Mouse (Mus musculus): Measurements from ENCODE around the gene Slc30a7. TPM values are rescaled to one million over a fixed set of nuclear protein-coding genes. Genes with fewer than 3 reads are reported as not detected.

Slc30a7 gene
- polyA plus RNA-seq, 1 experiment from 2014 or later: 27.5 TPM

DNA sequence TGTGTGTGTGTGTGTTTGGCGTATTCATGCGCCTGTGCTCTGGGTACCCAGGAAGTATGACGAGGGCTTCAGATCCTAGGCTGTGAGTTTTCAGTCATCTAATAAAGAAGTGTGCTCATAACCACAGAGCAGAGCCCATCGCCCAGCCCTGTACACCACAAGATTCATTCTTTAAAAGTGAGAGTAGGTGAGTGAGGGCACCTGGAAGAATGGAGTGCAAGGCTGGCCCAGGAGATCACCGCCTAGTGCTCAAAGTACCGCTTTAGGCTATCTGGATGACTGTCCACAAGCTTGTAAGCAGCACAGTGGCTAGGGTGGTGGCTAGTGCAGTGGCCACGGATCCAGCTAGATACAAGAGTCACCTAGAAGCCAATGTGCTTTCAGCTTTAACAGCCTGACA lies 50.0 kb downstream of the Slc30a7 start:
- ATAC-seq (replicated peaks; ENCODE audit: low FRiP score): no peak
- Histone ChIP-seq H3K4me2 (no peak overlapping the region), H3K4me3 (replicated peaks) (no peak overlapping the region), H3K9me3 (replicated peaks) (no peaks in the 10 kb centered on the region), H3K27ac (no peak overlapping the region), H3K9ac (no peak overlapping the region), H3K36me3 (peaks cover 61% of the 10 kb centered on the region), H3K4me1 (no peaks in the 10 kb centered on the region), H3K27me3 (no peaks in the 10 kb centered on the region)
- WGBS: 95% methylated on average over 7 of the region's 7 CpGs

- H3K4me3 ChIP-seq (replicated peaks): no peak overlapping the region
Measured at GRCm38 (mm10) chr3:115953088-115953487, 54.1 kb downstream of the Slc30a7 start.

GRCm38 (mm10) chr3:115952356-115952755 lies 54.9 kb downstream of the Slc30a7 start:
- no peak overlapping the region for H3K4me2 ChIP-seq
- H3K9me3 ChIP-seq (replicated peaks): no peaks in the 10 kb centered on the region
- no peaks in the 10 kb centered on the region for H3K27me3 ChIP-seq
- no peak overlapping the region for H3K4me3 ChIP-seq (replicated peaks)
- no peak for ATAC-seq (replicated peaks; ENCODE audit: low FRiP score)
- WGBS: 89% methylated on average over 4 of the region's 4 CpGs
- no peaks in the 10 kb centered on the region for H3K4me1 ChIP-seq
- no peak overlapping the region for H3K27ac ChIP-seq
- no peak overlapping the region for H3K9ac ChIP-seq
- H3K36me3 ChIP-seq: peaks cover 63% of the 10 kb centered on the region

More at GRCm38 (mm10) chr3:115953088-115953487, 54.1 kb downstream of the Slc30a7 start:
- H3K27me3 ChIP-seq: no peaks in the 10 kb centered on the region
- no peak for ATAC-seq (replicated peaks; ENCODE audit: low FRiP score)
- H3K4me1 ChIP-seq: no peaks in the 10 kb centered on the region
- H3K9ac ChIP-seq: no peak overlapping the region
- no peak overlapping the region for H3K27ac ChIP-seq
- WGBS: 86% methylated on average over 3 of the region's 3 CpGs
- H3K4me2 ChIP-seq: no peak overlapping the region
- peaks cover 69% of the 10 kb centered on the region for H3K36me3 ChIP-seq
- no peaks in the 10 kb centered on the region for H3K9me3 ChIP-seq (replicated peaks)

DNA sequence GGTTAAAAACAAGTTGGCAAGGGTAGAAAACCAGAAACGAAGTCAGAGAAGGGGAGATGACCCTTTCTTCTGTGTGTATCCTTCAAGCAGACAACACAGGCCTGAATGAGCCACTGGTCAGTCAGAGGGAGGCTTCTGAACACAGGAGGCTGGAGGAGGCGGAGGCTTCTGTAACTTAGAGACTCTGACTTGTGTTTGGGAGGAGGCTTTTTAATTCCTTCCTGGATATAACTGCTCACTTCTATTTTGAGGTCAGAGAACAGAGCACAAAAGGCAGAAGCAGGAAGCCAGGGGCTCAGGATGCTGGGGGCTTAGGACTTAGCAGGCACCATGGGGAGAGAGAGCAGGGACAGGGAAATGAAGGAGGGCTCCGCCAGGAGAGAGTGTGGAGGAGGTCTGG lies 56.0 kb downstream of the Slc30a7 start:
- no peaks in the 10 kb centered on the region for H3K4me1 ChIP-seq
- no peaks in the 10 kb centered on the region for H3K27me3 ChIP-seq
- peaks cover 58% of the 10 kb centered on the region for H3K36me3 ChIP-seq
- no peak overlapping the region for H3K4me2 ChIP-seq
- no peak for ATAC-seq (replicated peaks; ENCODE audit: low FRiP score)
- no peak overlapping the region for H3K27ac ChIP-seq
- no peaks in the 10 kb centered on the region for H3K9me3 ChIP-seq (replicated peaks)
- 66% methylated on average over 3 of the region's 3 CpGs for WGBS
- no peak overlapping the region for H3K4me3 ChIP-seq (replicated peaks)
- H3K9ac ChIP-seq: no peak overlapping the region

- 88% methylated on average over 6 of the region's 6 CpGs for WGBS
- Histone ChIP-seq H3K27ac (no peak overlapping the region), H3K9me3 (replicated peaks) (no peaks in the 10 kb centered on the region), H3K27me3 (no peaks in the 10 kb centered on the region), H3K36me3 (peaks cover 55% of the 10 kb centered on the region), H3K4me1 (no peaks in the 10 kb centered on the region), H3K9ac (no peak overlapping the region), H3K4me3 (replicated peaks) (no peak overlapping the region), H3K4me2 (no peak overlapping the region)
- ATAC-seq (replicated peaks; ENCODE audit: low FRiP score): no peak
Measured at GRCm38 (mm10) chr3:115949921-115950877, 57.0 kb downstream of the Slc30a7 start.

- no peak overlapping the region for H3K4me2 ChIP-seq
- no peak overlapping the region for H3K4me3 ChIP-seq (replicated peaks)
- H3K9ac ChIP-seq: no peak overlapping the region
- H3K9me3 ChIP-seq (replicated peaks): no peaks in the 10 kb centered on the region
- no peaks in the 10 kb centered on the region for H3K27me3 ChIP-seq
- no peak for ATAC-seq (replicated peaks; ENCODE audit: low FRiP score)
- H3K4me1 ChIP-seq: no peaks in the 10 kb centered on the region
- H3K27ac ChIP-seq: no peak overlapping the region
- H3K36me3 ChIP-seq: peaks cover 59% of the 10 kb centered on the region
- 73% methylated on average over 3 of the region's 3 CpGs for WGBS
Measured at GRCm38 (mm10) chr3:115949220-115949920, 57.8 kb downstream of the Slc30a7 start.

DNA sequence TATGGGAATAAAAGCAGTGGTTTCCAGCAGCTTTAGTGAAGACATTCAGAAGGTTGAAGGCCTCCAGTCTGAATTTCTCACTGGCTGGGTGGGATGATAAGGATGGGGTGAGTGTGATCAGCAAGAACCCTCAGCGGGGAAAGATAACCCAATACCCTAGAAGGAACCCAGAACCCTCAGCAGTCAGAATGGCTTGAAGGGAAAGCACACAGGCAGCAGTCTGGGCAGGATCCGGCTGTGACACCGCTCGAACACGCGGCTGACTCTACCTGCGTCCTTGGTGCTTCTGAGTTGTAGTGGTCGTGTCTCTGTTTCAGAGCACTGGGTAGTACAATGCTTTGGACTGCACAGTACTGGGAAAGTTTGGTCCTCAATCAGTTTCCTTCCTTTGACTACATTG lies 60.9 kb downstream of the Slc30a7 start:
- H3K9me3 ChIP-seq (replicated peaks): no peaks in the 10 kb centered on the region
- no peak for ATAC-seq (replicated peaks; ENCODE audit: low FRiP score)
- no peaks in the 10 kb centered on the region for H3K27me3 ChIP-seq
- no peak overlapping the region for H3K27ac ChIP-seq
- H3K9ac ChIP-seq: no peak overlapping the region
- 93% methylated on average over 8 of the region's 8 CpGs for WGBS
- no peak overlapping the region for H3K4me3 ChIP-seq (replicated peaks)
- no peaks in the 10 kb centered on the region for H3K4me1 ChIP-seq
- H3K4me2 ChIP-seq: no peak overlapping the region
- peaks cover 62% of the 10 kb centered on the region for H3K36me3 ChIP-seq

DNA sequence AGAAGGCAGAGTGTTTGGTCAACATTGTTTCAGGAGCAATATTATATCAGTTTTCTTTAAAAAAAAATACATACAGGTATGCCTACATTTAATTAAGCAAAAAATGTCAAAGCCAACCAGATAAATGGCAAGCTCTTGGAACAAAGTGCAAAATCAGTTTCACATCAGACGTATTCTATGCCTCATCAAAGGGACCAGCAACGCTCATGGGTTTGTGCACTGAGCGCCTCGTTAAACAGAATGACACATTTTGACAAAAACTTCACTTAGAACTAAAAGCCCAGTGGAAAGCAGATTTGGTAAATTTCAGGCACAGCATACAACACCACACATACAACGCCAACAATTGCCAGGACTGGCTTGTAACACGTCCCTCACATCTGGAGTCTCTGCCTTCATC lies 62.8 kb downstream of the Slc30a7 start:
- no peak for ATAC-seq (replicated peaks; ENCODE audit: low FRiP score)
- no peak overlapping the region for H3K4me2 ChIP-seq
- 83% methylated on average over 6 of the region's 6 CpGs for WGBS
- H3K4me3 ChIP-seq (replicated peaks): no peak overlapping the region
- H3K27me3 ChIP-seq: no peaks in the 10 kb centered on the region
- no peaks in the 10 kb centered on the region for H3K4me1 ChIP-seq
- no peaks in the 10 kb centered on the region for H3K9me3 ChIP-seq (replicated peaks)
- no peak overlapping the region for H3K27ac ChIP-seq
- H3K9ac ChIP-seq: no peak overlapping the region
- peaks cover 58% of the 10 kb centered on the region for H3K36me3 ChIP-seq

GRCm38 (mm10) chr3:115941464-115941863 lies 65.7 kb downstream of the Slc30a7 start:
- WGBS: 95% methylated on average over 8 of the region's 8 CpGs
- H3K27ac ChIP-seq: no peak overlapping the region
- no peak overlapping the region for H3K4me2 ChIP-seq
- no peaks in the 10 kb centered on the region for H3K4me1 ChIP-seq
- H3K9ac ChIP-seq: no peak overlapping the region
- H3K9me3 ChIP-seq (replicated peaks): no peaks in the 10 kb centered on the region
- ATAC-seq (replicated peaks; ENCODE audit: low FRiP score): no peak
- no peaks in the 10 kb centered on the region for H3K27me3 ChIP-seq
- peaks cover 67% of the 10 kb centered on the region for H3K36me3 ChIP-seq
- H3K4me3 ChIP-seq (replicated peaks): no peak overlapping the region

DNA sequence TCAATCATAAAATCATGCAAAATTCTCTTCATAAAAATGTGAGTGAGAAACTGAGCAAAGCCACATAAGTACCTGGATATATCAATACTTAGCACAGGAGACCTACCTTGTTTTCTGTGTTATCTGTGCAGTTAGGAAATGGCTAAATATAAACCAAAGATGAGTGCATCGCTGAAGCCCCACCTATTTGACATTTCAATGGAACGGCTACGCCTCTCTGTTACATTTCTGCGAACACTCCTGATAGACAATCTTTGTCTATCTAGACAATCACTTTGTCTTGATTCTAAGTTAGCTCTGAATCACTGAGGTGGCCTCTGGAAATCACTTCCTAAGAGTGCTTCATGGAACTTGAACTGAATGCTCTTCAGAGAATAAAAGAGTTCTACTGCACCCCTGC lies 66.7 kb downstream of the Slc30a7 start:
- 96% methylated on average over 4 of the region's 4 CpGs for WGBS
- Histone ChIP-seq H3K4me1 (no peaks in the 10 kb centered on the region), H3K4me2 (no peak overlapping the region), H3K27ac (no peak overlapping the region), H3K4me3 (replicated peaks) (no peak overlapping the region), H3K9ac (no peak overlapping the region), H3K27me3 (no peaks in the 10 kb centered on the region), H3K36me3 (peaks cover 60% of the 10 kb centered on the region), H3K9me3 (replicated peaks) (no peaks in the 10 kb centered on the region)
- ATAC-seq (replicated peaks; ENCODE audit: low FRiP score): no peak

DNA sequence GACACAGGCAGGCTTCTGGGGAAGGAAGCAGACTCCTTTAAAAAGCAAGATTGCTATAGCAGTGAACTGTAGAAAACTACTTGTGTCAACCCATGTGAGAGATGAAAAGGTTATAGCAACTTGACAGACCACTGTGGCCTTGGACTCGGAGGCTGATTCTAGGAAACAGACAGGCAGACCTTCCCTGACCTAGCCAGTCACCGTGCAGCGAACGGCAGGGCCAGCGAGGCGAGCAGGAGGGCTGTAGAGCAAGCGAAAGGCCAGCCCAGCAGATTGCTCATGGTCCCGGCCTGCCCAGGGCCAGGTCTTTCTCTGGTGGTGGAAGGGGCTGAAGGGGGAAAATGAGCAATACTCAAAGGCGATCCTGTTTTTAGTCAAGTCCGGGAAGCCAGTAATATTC lies 69.4 kb downstream of the Slc30a7 start:
- H3K27me3 ChIP-seq: no peaks in the 10 kb centered on the region
- WGBS: 82% methylated on average over 10 of the region's 10 CpGs
- H3K27ac ChIP-seq: no peak overlapping the region
- no peaks in the 10 kb centered on the region for H3K4me1 ChIP-seq
- H3K36me3 ChIP-seq: peaks cover 40% of the 10 kb centered on the region
- H3K9ac ChIP-seq: no peak overlapping the region
- ATAC-seq (replicated peaks; ENCODE audit: low FRiP score): no peak
- H3K4me2 ChIP-seq: no peak overlapping the region
- H3K4me3 ChIP-seq (replicated peaks): no peak overlapping the region
- H3K9me3 ChIP-seq (replicated peaks): no peaks in the 10 kb centered on the region
